Mouse (Mus musculus) inflammation-experienced regulatory T-cells (primary cell): ENCODE data around the gene Ppia. TPM values are rescaled to one million over a fixed set of nuclear protein-coding genes. Genes with fewer than 3 reads are reported as not detected.

Experiments
- polyA plus RNA-seq, 2 experiments: library from polyadenylated mRNA; unstranded; fragments of 100-300 nt; shearing (Covaris generic); gene quantifications; one replicate each; pipeline ENCODE4 v1.2.1; 2017

Gene Ppia
- polyA plus RNA-seq = 1,000 to 10,000 TPM; 3,718 to 4,214 TPM

GRCm38 (mm10) chr11:6414751-6415550, at the start of gene Ppia:
TSS of gene Ppia (plus strand) at chr11:6415443.

DNA sequence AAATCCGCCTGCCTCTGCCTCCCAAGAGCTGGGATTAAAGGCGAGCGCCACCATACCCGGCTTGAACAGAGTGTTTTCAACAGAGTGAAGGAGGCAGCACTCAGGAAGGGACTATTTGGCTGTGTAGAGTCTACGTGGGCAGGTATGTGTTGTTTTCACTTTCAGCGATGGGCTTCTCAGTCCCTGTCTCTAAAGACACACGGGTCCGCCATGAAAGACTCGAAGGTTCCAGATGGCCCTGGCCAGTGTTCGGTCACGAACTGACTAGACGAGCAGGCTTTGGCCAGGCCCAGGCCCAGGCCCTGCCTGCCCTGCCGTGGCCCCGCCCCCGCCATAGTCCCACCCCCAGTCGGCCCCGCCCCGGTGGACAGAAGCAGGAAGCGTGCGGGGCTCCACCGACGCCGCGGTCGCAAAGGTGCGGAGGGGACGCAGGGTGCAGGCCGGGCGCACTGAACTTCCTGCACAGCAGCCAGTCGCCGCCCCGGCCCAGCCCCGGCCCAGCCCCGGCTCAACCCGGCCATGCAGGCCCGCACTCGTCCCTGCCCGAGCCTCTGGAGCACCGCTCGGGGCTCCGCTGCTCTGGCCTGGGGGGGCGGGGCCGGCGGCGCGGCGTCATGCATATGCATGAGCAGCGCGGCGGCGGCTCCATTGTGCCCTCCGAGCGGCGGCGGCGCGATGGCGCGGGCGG, 26.4 kb upstream of the Ppia start, which contains the start of gene Zmiz2:
Zmiz2 (plus strand) TSS at position 349 of the 688 bp plus-strand sequence.

DNA sequence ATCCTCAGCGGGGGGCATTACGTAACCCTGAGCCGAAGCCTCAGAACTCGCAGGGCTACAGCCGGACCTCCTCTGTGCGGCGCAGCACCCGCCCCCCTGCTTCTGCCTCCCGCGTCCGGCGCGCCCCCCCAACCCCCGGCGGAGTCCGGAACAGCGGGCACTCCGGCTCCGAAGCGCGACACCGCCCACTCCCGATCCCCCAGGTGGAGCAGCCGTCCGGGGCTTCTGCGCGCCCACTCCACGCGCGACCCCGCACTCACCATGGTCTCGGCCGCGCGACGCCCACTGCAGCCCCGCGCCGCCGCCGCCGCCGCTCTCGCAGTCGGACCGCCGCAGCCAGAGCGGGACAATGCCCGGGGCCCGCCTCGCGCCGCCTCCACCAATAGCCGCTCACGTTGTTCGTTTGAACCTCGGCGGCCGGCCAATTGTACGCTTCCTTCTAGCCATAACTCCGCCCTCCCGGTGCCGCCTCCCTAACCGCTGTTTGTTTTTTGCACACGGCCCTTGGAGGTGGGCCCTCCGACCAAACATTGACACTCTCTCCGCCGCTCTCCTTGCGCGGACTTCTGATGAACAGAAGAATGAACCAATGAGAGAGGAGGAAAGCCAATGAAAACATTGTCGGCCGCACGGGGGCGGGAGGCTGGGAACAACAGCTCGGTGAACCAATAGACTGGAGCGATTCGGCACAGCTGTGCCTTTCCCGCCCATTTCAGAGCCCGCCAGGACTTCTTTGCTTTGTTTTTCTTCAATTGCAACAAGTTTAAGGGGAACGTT, 29.0 kb downstream of the Ppia start, which contains the start of gene H2afv:
H2afv (minus strand) TSS at position 367 of the 777 bp plus-strand sequence.

Other genes starting within 250 kb of the Ppia start
- gene A730071L15Rik, start 215.4 kb upstream of the Ppia start, polyA plus RNA-seq = under 1 TPM in 1 of 2 experiments, not detected in 1; 0.49 TPM
- gene Nudcd3, start 215.0 kb upstream of the Ppia start, polyA plus RNA-seq = 10 to 100 TPM; 42.5 to 54.4 TPM
- under 1 TPM; 0.34 to 0.77 TPM for gene Npc1l1, start 185.3 kb upstream of the Ppia start, polyA plus RNA-seq
- 10 to 100 TPM; 65.5 to 90.0 TPM for gene Ddx56, start 147.7 kb upstream of the Ppia start, polyA plus RNA-seq
- gene Tmed4, start 140.6 kb upstream of the Ppia start, polyA plus RNA-seq = 10 to 100 TPM; 68.2 to 70.8 TPM
- gene Ogdh, start 123.8 kb upstream of the Ppia start, polyA plus RNA-seq = 100 to 1,000 TPM; 173 to 213 TPM
- gene Zmiz2, start 26.4 kb upstream of the Ppia start, polyA plus RNA-seq = 10 to 100 TPM; 81.4 to 93.6 TPM
- gene H2afv, start 29.0 kb downstream of the Ppia start, polyA plus RNA-seq = 100 to 1,000 TPM; 147 to 216 TPM
- gene Purb, start 60.5 kb downstream of the Ppia start, polyA plus RNA-seq = 10 to 100 TPM; 18.9 to 21.2 TPM
- 100 to 1,000 TPM; 156 to 184 TPM for gene Myo1g, start 105.5 kb downstream of the Ppia start, polyA plus RNA-seq
- 100 to 1,000 TPM; 313 to 331 TPM for gene Ccm2, start 131.4 kb downstream of the Ppia start, polyA plus RNA-seq
- gene Nacad, start 190.6 kb downstream of the Ppia start, polyA plus RNA-seq = under 1 TPM; 0.30 to 0.67 TPM
- 10 to 100 TPM; 12.0 to 17.0 TPM for gene Tbrg4, start 210.6 kb downstream of the Ppia start, polyA plus RNA-seq
- gene Wap, start 223.2 kb downstream of the Ppia start, polyA plus RNA-seq = 1 to 10 TPM in 1 of 2 experiments, not detected in 1; 1.1 TPM
- 10 to 100 TPM in 1 of 2 experiments, 1 to 10 TPM in 1; 4.5 to 17.1 TPM for gene Ramp3, start 243.1 kb downstream of the Ppia start, polyA plus RNA-seq